Mouse (Mus musculus): Measurements from ENCODE around the gene Aunip.

DNA sequence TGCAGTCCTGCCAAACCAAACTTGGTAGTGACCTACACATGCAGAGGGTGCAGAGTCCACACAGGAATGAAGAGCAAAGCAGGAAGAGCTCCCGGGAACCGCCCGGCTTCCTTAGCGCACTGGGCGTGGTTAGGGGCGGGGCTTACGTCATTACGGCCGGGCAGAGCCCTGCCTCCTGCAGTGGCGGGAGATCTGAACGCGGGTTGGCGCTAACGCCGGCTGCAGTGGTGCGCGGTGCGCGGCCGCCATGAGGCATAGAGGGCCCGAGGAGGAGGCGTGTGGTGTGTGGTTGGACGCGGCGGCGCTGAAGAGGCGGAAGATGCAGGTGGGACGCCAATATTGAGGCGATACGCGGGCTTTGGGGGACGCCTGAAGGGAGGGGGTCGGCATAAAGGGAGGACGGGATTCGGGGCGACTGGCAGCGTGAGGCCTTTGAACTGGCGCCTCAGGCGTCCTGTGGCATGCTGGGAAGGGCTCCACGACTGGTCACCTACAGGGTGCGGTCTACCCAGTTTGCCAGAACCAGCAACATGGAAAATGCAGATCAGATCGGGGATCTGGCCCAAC, at the start of gene Aunip:
- TF ChIP-seq CTCF (IDR thresholded peaks at IDR 0.05; ENCODE audit: low read depth, low read length), result no peak
- TF ChIP-seq POLR2A (IDR thresholded peaks at IDR 0.05; ENCODE audit: extremely low read depth, insufficient read depth, low read length), result no peak
